Mouse (Mus musculus) monocyte, adult 2 months (primary cell): Measurements from ENCODE around the gene Ncoa4.
A peak's percentile ranks its signal among the peaks of the same experiment; 100 is the strongest.
"Not testable (repeated sequence)": the region's sequence is repeated elsewhere in the genome, so short reads cannot be mapped to it uniquely, and the experiment has no call there.

Source experiments
- DNase-seq, 2 experiments: peaks; one replicate each; pipeline ENCODE4 v3.0.0; 2022; ENCODE audit warnings: low spot score in 2 of 2, low read depth in 1 of 2

Ncoa4 gene

GRCm38 (mm10) chr14:32160563-32160962 is 898 bp downstream of the Ncoa4 start:
- no peak for DNase-seq

DNA sequence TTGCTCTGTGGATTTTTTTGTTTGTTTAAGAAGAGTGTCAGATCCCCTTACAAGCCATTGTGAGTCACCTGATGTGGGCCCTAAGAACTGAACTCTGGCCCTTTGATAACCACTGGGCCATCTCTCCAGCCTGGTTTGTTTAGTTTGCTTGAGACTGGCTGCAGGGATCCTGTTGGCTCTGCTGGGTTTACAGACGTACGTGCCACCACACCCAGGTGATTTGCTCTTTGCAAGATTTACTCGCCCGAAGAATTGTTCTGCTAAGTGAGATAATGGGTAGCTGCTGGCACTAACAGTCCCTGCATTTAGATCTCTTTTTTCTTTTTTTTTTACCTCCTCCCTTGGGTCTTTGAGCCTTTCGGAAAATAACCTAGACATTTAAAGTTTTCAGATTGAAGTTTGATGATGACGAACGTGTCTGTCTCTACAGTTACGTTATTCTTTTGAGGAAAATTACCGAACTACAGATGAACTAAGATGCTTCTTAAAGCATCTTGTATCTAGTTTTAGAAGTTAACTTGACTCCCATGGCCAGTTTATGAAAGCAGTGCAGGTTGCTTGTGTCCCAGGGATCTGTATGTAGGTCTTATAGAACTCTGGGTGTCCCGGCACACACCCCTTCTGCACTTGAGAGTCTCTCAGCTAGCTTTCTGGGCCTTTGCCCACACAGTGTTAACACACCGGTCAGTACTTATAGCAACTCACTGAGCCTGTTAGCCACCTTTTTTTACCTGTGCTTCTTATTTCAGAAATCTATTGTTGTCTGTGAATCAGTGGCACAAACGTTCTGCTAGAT is 1.6 kb downstream of the Ncoa4 start:
- DNase-seq = no peak

DNA sequence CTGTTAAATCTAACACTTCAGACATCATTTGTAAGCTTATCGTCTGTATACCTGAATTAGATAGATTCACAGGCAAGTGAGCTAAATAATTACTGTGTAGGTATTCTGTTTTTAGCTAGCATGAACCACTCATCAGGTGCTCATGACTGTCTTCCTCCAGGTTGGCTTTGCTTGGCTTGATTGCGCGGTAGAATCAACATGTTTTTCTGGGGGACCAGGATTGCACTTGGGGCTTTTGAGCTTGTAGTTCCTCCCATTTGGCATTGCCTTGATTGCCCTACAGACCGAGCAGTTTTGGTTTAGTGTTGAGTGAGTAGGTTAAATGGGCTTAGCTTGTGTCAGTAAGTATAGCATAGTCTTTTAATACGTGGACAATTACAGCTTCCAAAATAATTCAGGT is 2.6 kb downstream of the Ncoa4 start:
- no peak for DNase-seq

DNA sequence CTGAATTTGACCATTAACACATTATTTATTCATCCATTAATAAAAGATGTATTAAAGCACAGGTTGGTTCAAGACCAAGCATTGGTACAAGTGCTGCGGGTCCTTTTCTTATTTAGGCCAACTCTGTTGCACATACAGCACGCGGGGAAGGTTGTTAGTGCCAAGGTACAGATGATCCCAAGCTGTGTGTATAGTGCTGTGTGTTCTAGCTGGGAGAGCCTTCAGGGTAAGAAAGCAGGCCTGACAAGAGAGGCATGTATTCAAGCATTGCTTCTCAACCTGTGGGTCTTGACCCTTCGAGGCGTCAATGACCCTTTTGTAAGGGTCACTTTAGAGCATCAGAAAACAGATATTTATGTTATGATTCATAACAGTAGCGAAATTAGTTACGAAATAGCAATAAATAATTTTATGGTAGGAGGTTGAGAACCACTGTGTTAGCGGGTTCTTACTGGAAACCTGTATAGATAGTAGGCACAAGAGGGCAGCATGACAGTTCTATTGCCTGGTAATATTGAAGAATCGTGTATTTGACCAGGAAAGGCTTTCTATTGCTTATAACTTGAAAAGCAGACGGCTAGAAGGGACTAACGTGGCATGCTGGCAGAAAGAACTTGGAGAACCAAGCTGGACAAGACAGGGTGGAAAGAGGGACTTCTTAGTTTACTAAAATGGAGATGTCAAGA is 3.7 kb downstream of the Ncoa4 start:
- no peak for DNase-seq

DNA sequence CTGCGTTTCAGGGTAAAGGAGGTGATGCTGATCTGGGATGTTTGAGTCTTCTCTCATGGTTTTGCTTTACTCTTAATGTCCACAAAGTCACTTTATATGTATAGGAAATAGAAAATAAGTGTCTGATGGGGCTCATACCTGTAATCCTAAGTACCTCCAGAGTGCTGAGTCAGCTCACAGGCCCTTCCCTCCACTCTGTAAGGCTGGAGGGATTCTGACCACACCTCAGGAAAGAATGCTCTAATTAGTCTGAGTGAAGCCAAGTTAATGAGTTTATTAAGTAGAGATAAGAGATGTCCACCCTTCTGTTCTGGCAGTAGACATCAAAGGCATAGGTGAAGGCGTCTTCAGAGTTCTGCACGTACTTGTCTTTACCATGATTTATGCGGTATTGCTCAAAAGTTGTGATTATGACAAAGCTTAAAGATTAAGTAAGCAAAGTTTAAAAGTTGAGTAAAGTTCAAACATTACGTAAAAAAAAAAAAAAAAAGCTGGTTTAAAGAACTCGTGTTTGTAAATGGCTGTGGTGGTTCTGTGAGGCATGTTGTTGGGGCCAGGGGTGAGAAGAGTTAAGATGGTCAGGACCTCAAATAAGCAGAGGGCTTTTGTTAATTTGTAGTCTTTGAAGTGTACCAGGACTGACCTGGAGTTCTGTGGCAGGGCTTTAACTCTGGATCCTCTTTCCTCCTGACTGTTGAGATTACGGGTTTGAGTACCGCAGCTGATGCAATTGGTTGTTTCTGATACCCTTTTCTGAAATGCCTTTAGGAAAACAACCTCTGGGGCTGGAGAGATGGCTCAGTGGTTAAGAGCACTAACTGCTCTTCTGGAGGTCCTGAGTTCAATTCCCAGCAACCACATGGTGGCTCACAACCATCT is 4.7 kb downstream of the Ncoa4 start:
- no peak for DNase-seq

DNA sequence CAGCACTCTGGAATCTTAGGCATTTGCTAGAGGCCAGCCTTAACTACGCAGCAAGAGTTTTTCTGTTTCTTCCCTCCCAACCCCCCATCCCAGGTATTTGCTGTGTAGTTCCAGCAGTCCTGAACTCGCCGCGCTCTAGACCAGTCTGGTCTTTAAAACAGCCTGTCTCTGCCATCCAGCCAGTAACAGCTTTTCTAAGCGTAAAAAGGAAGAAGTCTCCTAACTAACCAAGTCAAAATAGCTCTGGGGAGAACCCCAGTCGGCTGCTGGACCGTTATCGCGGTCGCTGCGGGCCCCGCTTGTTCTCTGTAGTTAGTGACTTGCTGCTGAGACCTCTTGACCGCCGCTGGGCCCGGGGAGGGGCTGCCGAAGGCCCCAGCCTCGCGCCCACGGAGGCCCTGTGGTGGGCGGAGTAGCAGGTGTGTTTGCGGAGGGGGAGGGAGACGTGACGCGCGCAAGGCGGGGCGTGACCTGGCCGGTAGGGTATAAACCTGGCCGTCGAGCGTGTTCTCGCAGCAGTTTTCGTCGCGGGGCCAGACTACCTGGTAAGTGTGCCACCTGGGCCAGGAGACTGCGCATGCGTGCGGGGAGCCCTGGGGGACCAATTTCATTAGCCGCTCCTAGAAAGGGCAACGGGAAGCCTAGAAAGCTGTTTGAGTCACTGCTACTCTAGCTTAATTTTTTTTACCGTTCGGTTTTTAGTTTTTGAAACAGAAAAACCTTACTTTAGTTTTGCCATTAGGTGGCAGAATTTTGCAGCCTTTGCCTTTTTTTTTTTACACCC is 5.8 kb downstream of the Ncoa4 start:
- peak; percentile 19 to 49 for DNase-seq

- DNase-seq = no peak
Measured at GRCm38 (mm10) chr14:32166062-32166441, 6.4 kb downstream of the Ncoa4 start.

DNA sequence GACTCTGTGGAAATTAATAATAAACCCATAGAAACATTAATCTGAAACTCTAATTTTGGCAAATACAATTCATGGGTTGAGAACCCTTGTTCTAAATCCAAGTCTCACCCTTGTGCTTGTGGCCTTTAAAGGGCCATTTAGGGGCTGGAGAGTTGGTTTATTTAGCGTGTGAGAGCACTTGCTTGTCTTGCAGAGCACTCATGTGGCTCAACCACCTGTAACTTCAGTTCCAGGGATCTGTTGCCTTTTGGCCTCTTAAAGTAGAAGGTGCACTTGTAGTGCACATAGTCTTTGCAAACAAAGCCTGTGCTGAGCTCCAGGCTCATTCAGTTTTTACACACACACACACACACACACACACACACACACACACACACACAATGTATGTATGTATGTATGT is 7.2 kb downstream of the Ncoa4 start:
- no peak for DNase-seq

GRCm38 (mm10) chr14:32167326-32167725 is 7.7 kb downstream of the Ncoa4 start:
- DNase-seq = no peak

GRCm38 (mm10) chr14:32168653-32169231 is 9.1 kb downstream of the Ncoa4 start:
- DNase-seq = no peak

GRCm38 (mm10) chr14:32170137-32170536 is 10.5 kb downstream of the Ncoa4 start:
- DNase-seq = no peak

- no peak for DNase-seq
Measured at GRCm38 (mm10) chr14:32175310-32175709, 15.6 kb downstream of the Ncoa4 start.

DNA sequence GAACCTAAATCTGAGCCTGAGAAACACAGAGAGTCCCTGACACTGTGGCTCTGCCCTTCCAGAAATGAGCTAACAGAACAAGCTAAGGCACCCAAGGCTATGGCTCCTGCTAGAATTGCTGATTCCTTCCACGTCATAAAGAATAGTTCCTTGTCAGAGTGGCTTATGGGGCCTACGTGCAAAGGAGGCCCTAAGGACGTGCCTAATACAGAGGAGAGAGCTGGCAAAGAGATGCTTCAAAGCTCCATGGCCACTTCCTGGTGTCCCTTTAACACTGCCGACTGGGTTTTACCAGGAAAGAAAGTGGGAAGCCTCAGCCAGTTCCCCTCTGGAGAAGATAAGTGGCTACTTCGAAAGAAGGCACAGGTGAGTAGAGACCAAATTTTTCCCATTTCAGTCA is 16.9 kb downstream of the Ncoa4 start:
- DNase-seq = not testable (repeated sequence)

- no peak for DNase-seq
Measured at GRCm38 (mm10) chr14:32179393-32180195, 19.9 kb downstream of the Ncoa4 start.

- no peak for DNase-seq
Measured at GRCm38 (mm10) chr14:32180861-32181260, 21.2 kb downstream of the Ncoa4 start.

DNA sequence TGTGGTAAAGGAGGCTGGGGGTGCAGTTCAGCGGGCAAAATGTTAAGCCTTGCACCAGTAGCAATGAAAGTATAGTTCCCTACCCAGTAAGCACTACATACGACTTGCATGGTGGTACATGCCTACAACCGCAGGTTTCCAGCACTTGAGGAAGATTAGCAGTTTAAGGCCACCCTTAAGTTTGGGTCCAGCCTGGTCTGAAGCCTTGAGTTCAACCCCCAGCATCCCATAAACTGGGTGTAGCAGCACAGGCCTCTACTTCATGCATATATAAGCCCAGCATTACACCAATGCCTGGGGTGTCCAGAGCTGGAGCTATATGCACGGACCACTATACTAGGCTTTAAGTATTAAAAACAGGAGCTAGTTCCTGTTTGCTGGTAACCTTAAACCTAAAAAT is 24.2 kb downstream of the Ncoa4 start:
- DNase-seq = no peak

DNA sequence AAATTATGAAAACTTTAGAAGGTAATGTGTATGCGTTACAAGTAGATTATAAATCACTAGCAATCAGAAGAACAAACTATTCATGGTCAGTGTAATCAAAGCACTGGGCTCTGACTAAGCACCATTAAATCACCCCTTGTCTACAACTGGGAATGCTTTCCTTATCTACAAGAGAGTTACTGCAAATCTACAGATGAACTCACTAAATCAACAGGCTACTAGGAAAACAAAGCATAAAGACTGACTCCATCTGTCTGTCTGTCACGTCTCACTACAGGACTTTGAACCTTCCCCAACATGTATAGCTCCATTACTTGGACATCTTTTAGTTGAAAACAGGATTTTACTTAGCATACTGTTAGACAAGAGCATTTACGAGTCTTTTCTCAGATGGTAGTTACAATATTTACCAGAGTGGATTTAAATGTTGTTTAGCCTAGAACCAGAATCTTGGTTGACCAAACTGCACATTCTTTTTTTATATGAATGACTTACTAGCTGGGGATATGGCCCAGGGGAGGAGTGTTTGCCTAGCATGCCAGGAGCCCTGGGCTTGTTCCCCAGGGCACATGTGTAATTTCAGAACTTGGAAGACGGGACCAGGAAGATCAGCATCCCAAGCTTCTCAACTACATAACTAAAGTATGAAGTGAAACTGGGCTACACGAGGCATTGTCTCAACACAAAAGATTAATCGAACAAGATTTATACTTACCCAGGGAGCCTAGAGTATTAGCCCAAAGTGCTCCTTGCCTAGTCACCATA is 31.1 kb downstream of the Ncoa4 start:
- no peak for DNase-seq

- no peak for DNase-seq
Measured at GRCm38 (mm10) chr14:32191926-32192325, 32.3 kb downstream of the Ncoa4 start.

DNA sequence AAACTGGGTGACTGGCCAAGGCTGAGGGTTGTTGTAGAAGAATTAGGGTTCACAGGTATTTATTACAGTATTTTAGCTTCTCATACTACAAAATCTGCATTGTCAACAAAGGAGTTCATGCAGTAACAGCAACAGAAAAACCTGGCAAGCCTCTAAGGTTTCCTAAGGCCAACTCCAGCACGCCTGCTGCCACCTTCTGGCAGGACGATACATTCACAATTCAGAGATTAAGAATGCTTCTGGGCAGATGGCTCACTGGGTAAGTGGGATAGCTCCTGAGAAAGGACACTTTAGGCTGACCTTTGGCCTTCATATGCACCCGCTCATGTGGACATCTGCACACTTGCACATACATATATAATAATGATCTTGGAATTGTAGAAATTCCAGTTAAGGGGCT is 32.8 kb downstream of the Ncoa4 start:
- no peak for DNase-seq
